Comparison of ENCODE assay signal across 10 mouse cellular contexts in genomic region chr19:46562581-46563515, GRCm38 (mm10). TPM values are rescaled to one million over a fixed set of nuclear protein-coding genes. Genes with fewer than 3 reads are reported as not detected.
A peak's percentile ranks its signal among the peaks of the same experiment; 100 is the strongest.
DNase-seq lines count a peak whose midpoint lies in the region; ATAC-seq and TF ChIP-seq lines count a peak whose summit lies in the region.
"Had no signal": no experiment of that assay in that cellular context is flagged by ENCODE, and none has a peak within 500 bp of the region (broad histone marks: within the 10 kb centered on the region; RNA-seq: fewer than 3 reads in every experiment).

No protein-coding gene starts in this region.

- no peaks in the 10 kb centered on the region for H3K9me3 ChIP-seq in hindbrain, embryonic 16.5 days (ENCODE audit: control insufficient read depth, low read length)
- H3K9me3 ChIP-seq in hindbrain, embryonic 14.5 days (ENCODE audit: control insufficient read depth, low read length): no peaks in the 10 kb centered on the region
- H3K9me3 ChIP-seq: limb, embryonic 12.5 days had no signal

- TF ChIP-seq CTCF in cerebellum, adult 2 months (IDR thresholded peaks at IDR 0.05; ENCODE audit: borderline replicate concordance, insufficient read depth, low read depth, low read length): no peak

- TF ChIP-seq POLR2A in cerebellum, adult 2 months (IDR thresholded peaks at IDR 0.05; ENCODE audit: borderline replicate concordance, insufficient read depth, low read length): peak; percentile 45; the same call in 1 of the 2 replicates

- H3K27me3 ChIP-seq in hindbrain, embryonic 16.5 days (replicated peaks; ENCODE audit: control insufficient read depth, insufficient read depth, low read length): no peaks in the 10 kb centered on the region
- no peaks in the 10 kb centered on the region for H3K27me3 ChIP-seq in hindbrain, embryonic 14.5 days (ENCODE audit: control insufficient read depth, insufficient read depth, low read length)
- H3K27me3 ChIP-seq in cerebellum, adult 2 months (ENCODE audit: control insufficient read depth, insufficient read depth, low read length): no peaks in the 10 kb centered on the region
- H3K27me3 ChIP-seq: limb, embryonic 12.5 days had no signal

- WGBS in hindbrain, embryonic 16.5 days: 90% methylated on average over 14 of the region's 14 CpGs
- WGBS in hindbrain, embryonic 14.5 days: 91% methylated on average over 14 of the region's 14 CpGs
- 20% methylated on average over 14 of the region's 14 CpGs for WGBS in cerebellum, adult 2 months

- no peaks in the 10 kb centered on the region for H3K36me3 ChIP-seq in hindbrain, embryonic 16.5 days (ENCODE audit: control insufficient read depth, insufficient read depth, low read length)
- H3K36me3 ChIP-seq in hindbrain, embryonic 14.5 days (replicated peaks; ENCODE audit: control insufficient read depth, insufficient read depth): peaks cover 18% of the 10 kb centered on the region; the same call in 1 of the 2 replicates

- peaks cover 2% of the 10 kb centered on the region; the same call in 1 of the 2 replicates for H3K4me1 ChIP-seq in hindbrain, embryonic 16.5 days (ENCODE audit: control insufficient read depth, insufficient read depth, low read depth, low read length)
- H3K4me1 ChIP-seq in hindbrain, embryonic 14.5 days (replicated peaks; ENCODE audit: control insufficient read depth, insufficient read depth, low read length): no peaks in the 10 kb centered on the region
- peaks cover 31% of the 10 kb centered on the region for H3K4me1 ChIP-seq in cerebellum, adult 2 months (ENCODE audit: control insufficient read depth, insufficient read depth, low read length)

- ATAC-seq in hindbrain, embryonic 16.5 days: no peak
- ATAC-seq in hindbrain, embryonic 14.5 days (ENCODE audit: low FRiP score): no peak
- ATAC-seq in megakaryocyte progenitor cell, adult 5-6 weeks (replicated peaks; ENCODE audit: poor library complexity): no peak

- no peak overlapping the region for H3K9ac ChIP-seq in hindbrain, embryonic 16.5 days (ENCODE audit: low read depth, low read length)
- H3K9ac ChIP-seq in hindbrain, embryonic 14.5 days: no peak overlapping the region
- H3K9ac ChIP-seq: limb, embryonic 12.5 days had no signal

- intact Hi-C loops in left cerebral cortex, postnatal 25 days (cut with DNase I): no loop called here

- H3K27ac ChIP-seq in hindbrain, embryonic 16.5 days (ENCODE audit: low read depth, low read length): peak overlapping the region; percentile 42
- no peak overlapping the region for H3K27ac ChIP-seq in hindbrain, embryonic 14.5 days
- H3K27ac ChIP-seq in cerebellum, adult 2 months (ENCODE audit: insufficient read depth, low read length): peak overlapping the region; percentile 74
- H3K27ac ChIP-seq: limb, embryonic 12.5 days had no signal

- DNase-seq in hindbrain, embryonic 14.5 days (ENCODE audit: low spot score): no peak
- DNase-seq in cerebellum, adult 2 months: peak; percentile 74 to 89
- peak; percentile 75 for DNase-seq in gastrocnemius, postnatal 25 days
- peak; percentile 39 for DNase-seq in heart, postnatal 4 days
- no peak for DNase-seq in left cerebral cortex, postnatal 25 days (ENCODE audit: low spot score in 2 of 2)
- no peak for DNase-seq in thymus, postnatal 0 days (ENCODE audit: low spot score)

- no peak overlapping the region for H3K4me2 ChIP-seq in hindbrain, embryonic 16.5 days (ENCODE audit: low read length)
- no peak overlapping the region for H3K4me2 ChIP-seq in hindbrain, embryonic 14.5 days (replicated peaks)
- H3K4me2 ChIP-seq: limb, embryonic 12.5 days had no signal

- H3K4me3 ChIP-seq in hindbrain, embryonic 16.5 days (ENCODE audit: low read length): no peak overlapping the region
- H3K4me3 ChIP-seq in hindbrain, embryonic 14.5 days (replicated peaks; ENCODE audit: low read length): no peak overlapping the region
- peak overlapping the region; percentile 11 for H3K4me3 ChIP-seq in cerebellum, adult 2 months (replicated peaks; ENCODE audit: insufficient read depth, low read depth, low read length)
- H3K4me3 ChIP-seq: erythroblast, embryonic 14.5 days; limb, embryonic 12.5 days had no signal

RNA-seq across cellular contexts. Expression of gene Arl3, which starts 10.2 kb away (rescaled TPM):
- 211 and 247 TPM in 2 replicates for polyA plus RNA-seq in hindbrain, embryonic 16.5 days (2015; fragmentation: Nextera tagmentation; extraction: Ambion mirVana)
- 130 and 141 TPM in 2 replicates for polyA plus RNA-seq in hindbrain, embryonic 14.5 days (2014; fragmentation: Nextera tagmentation; extraction: Ambion mirVana)
- 205 and 227 TPM in 2 replicates for polyA plus RNA-seq in cerebellum, adult 2 months (2012; rRNA removed)
- 10 to 100 TPM; 49.6 to 55.8 TPM for total RNA-seq in gastrocnemius, postnatal 25 days (2021)
- total RNA-seq in heart, postnatal 4 days (2021): 10 to 100 TPM; 29.6 to 31.1 TPM
- 12.5 and 15.6 TPM in 2 replicates for total RNA-seq in megakaryocyte progenitor cell, adult 5-6 weeks (2015)
- total RNA-seq in megakaryocyte progenitor cell, adult 5-6 weeks (2017): 10.2 and 13.4 TPM in 2 replicates
- total RNA-seq in left cerebral cortex, postnatal 25 days (2021): 100 to 1,000 TPM; 113 to 120 TPM
- polyA plus RNA-seq in thymus, postnatal 0 days (2015; fragmentation: Nextera tagmentation; extraction: Ambion mirVana): 47.5 and 52.3 TPM in 2 replicates

RNA-seq across cellular contexts. Expression of gene Sfxn2, which starts 10.3 kb away (rescaled TPM):
- polyA plus RNA-seq in hindbrain, embryonic 16.5 days (2015; fragmentation: Nextera tagmentation; extraction: Ambion mirVana): 9.9 and 10.5 TPM in 2 replicates
- polyA plus RNA-seq in hindbrain, embryonic 14.5 days (2014; fragmentation: Nextera tagmentation; extraction: Ambion mirVana): 7.2 and 8.4 TPM in 2 replicates
- 7.0 and 7.7 TPM in 2 replicates for polyA plus RNA-seq in cerebellum, adult 2 months (2012; rRNA removed)
- 1 to 10 TPM; 2.8 TPM for total RNA-seq in gastrocnemius, postnatal 25 days (2021)
- 1 to 10 TPM; 4.6 to 6.4 TPM for total RNA-seq in heart, postnatal 4 days (2021)
- 7.8 and 9.2 TPM in 2 replicates for total RNA-seq in megakaryocyte progenitor cell, adult 5-6 weeks (2015)
- 8.9 and 9.7 TPM in 2 replicates for total RNA-seq in megakaryocyte progenitor cell, adult 5-6 weeks (2017)
- total RNA-seq in left cerebral cortex, postnatal 25 days (2021): 1 to 10 TPM; 3.7 to 4.8 TPM
- 13.9 and 16.9 TPM in 2 replicates for polyA plus RNA-seq in thymus, postnatal 0 days (2015; fragmentation: Nextera tagmentation; extraction: Ambion mirVana)

RNA-seq across cellular contexts. Expression of gene Wbp1l, which starts 36.0 kb away (rescaled TPM):
- 32.0 and 40.0 TPM in 2 replicates for polyA plus RNA-seq in hindbrain, embryonic 16.5 days (2015; fragmentation: Nextera tagmentation; extraction: Ambion mirVana)
- 29.9 and 31.7 TPM in 2 replicates for polyA plus RNA-seq in hindbrain, embryonic 14.5 days (2014; fragmentation: Nextera tagmentation; extraction: Ambion mirVana)
- 24.9 and 28.3 TPM in 2 replicates for polyA plus RNA-seq in cerebellum, adult 2 months (2012; rRNA removed)
- total RNA-seq in gastrocnemius, postnatal 25 days (2021): 10 to 100 TPM; 39.0 to 47.3 TPM
- 10 to 100 TPM; 60.5 to 61.2 TPM for total RNA-seq in heart, postnatal 4 days (2021)
- 17.0 and 18.4 TPM in 2 replicates for total RNA-seq in megakaryocyte progenitor cell, adult 5-6 weeks (2015)
- total RNA-seq in megakaryocyte progenitor cell, adult 5-6 weeks (2017): 23.3 and 25.7 TPM in 2 replicates
- 10 to 100 TPM; 34.2 to 40.8 TPM for total RNA-seq in left cerebral cortex, postnatal 25 days (2021)
- polyA plus RNA-seq in thymus, postnatal 0 days (2015; fragmentation: Nextera tagmentation; extraction: Ambion mirVana): 29.9 and 37.8 TPM in 2 replicates

Comparison
In these comparisons a context has a peak if more than half of its experiments do, and no peak if none do; other contexts are left out.
1. DNase-seq: peak in cerebellum, adult 2 months (2 of 2), gastrocnemius, postnatal 25 days (single experiment) and heart, postnatal 4 days (single experiment); none in hindbrain, embryonic 14.5 days (single experiment), left cerebral cortex, postnatal 25 days (0 of 2) and thymus, postnatal 0 days (single experiment).